Mouse (Mus musculus): Measurements from ENCODE around the gene Islr2. TPM values are rescaled to one million over a fixed set of nuclear protein-coding genes. Genes with fewer than 3 reads are reported as not detected.

Gene Islr2
- polyA plus RNA-seq, 1 experiment: not detected

- no peaks in the 10 kb centered on the region for H3K4me1 ChIP-seq (ENCODE audit: control insufficient read depth, insufficient read depth, low read length)
- TF ChIP-seq POLR2A (IDR thresholded peaks at IDR 0.05; ENCODE audit: borderline replicate concordance, control insufficient read depth, low read depth, low read length) (no peak), CTCF (IDR thresholded peaks at IDR 0.05; ENCODE audit: control insufficient read depth, insufficient read depth, low read length) (no peak)
- no peak overlapping the region for H3K4me3 ChIP-seq (replicated peaks; ENCODE audit: control insufficient read depth, low read depth, low read length)
- H3K27ac ChIP-seq (ENCODE audit: control insufficient read depth, insufficient read depth, low read depth, low read length, poor library complexity): no peak overlapping the region; the same call in 1 of the 2 replicates
- WGBS: 25% methylated on average over 7 of the region's 7 CpGs
These were observed 45.4 kb downstream of the Islr2 start for GRCm38 (mm10) chr9:58158541-58159311.

- TF ChIP-seq POLR2A (IDR thresholded peaks at IDR 0.05; ENCODE audit: borderline replicate concordance, control insufficient read depth, low read depth, low read length): no peak
- TF ChIP-seq CTCF (IDR thresholded peaks at IDR 0.05; ENCODE audit: control insufficient read depth, insufficient read depth, low read length): no peak
- Histone ChIP-seq H3K4me3 (replicated peaks; ENCODE audit: control insufficient read depth, low read depth, low read length) (peak overlapping the region; percentile 11), H3K4me1 (ENCODE audit: control insufficient read depth, insufficient read depth, low read length) (no peaks in the 10 kb centered on the region), H3K27ac (ENCODE audit: control insufficient read depth, insufficient read depth, low read depth, low read length, poor library complexity) (no peak overlapping the region; the same call in 1 of the 2 replicates)
- 84% methylated on average over 13 of the region's 13 CpGs for WGBS
These were observed 46.3 kb downstream of the Islr2 start for GRCm38 (mm10) chr9:58157838-58158237.

GRCm38 (mm10) chr9:58156819-58157560 is 47.1 kb downstream of the Islr2 start:
- 82% methylated on average over 22 of the region's 22 CpGs for WGBS
- H3K4me1 ChIP-seq (ENCODE audit: control insufficient read depth, insufficient read depth, low read length): no peaks in the 10 kb centered on the region
- TF ChIP-seq POLR2A (IDR thresholded peaks at IDR 0.05; ENCODE audit: borderline replicate concordance, control insufficient read depth, low read depth, low read length): no peak
- TF ChIP-seq CTCF (IDR thresholded peaks at IDR 0.05; ENCODE audit: control insufficient read depth, insufficient read depth, low read length): no peak
- H3K4me3 ChIP-seq (replicated peaks; ENCODE audit: control insufficient read depth, low read depth, low read length): no peak overlapping the region
- no peak overlapping the region for H3K27ac ChIP-seq (ENCODE audit: control insufficient read depth, insufficient read depth, low read depth, low read length, poor library complexity)

GRCm38 (mm10) chr9:58155366-58155765 is 48.8 kb downstream of the Islr2 start:
- WGBS: 63% methylated on average over 3 of the region's 3 CpGs
- no peaks in the 10 kb centered on the region for H3K4me1 ChIP-seq (ENCODE audit: control insufficient read depth, insufficient read depth, low read length)
- H3K27ac ChIP-seq (ENCODE audit: control insufficient read depth, insufficient read depth, low read depth, low read length, poor library complexity): no peak overlapping the region
- no peak for TF ChIP-seq POLR2A (IDR thresholded peaks at IDR 0.05; ENCODE audit: borderline replicate concordance, control insufficient read depth, low read depth, low read length)
- TF ChIP-seq CTCF (IDR thresholded peaks at IDR 0.05; ENCODE audit: control insufficient read depth, insufficient read depth, low read length): no peak
- H3K4me3 ChIP-seq (replicated peaks; ENCODE audit: control insufficient read depth, low read depth, low read length): no peak overlapping the region

- TF ChIP-seq POLR2A (IDR thresholded peaks at IDR 0.05; ENCODE audit: borderline replicate concordance, control insufficient read depth, low read depth, low read length): no peak
- TF ChIP-seq CTCF (IDR thresholded peaks at IDR 0.05; ENCODE audit: control insufficient read depth, insufficient read depth, low read length): no peak
- no peaks in the 10 kb centered on the region for H3K4me1 ChIP-seq (ENCODE audit: control insufficient read depth, insufficient read depth, low read length)
- 86% methylated on average over 3 of the region's 3 CpGs for WGBS
These were observed 51.0 kb downstream of the Islr2 start for GRCm38 (mm10) chr9:58153095-58153494.

GRCm38 (mm10) chr9:58150733-58151361 is 53.3 kb downstream of the Islr2 start:
- TF ChIP-seq POLR2A (IDR thresholded peaks at IDR 0.05; ENCODE audit: borderline replicate concordance, control insufficient read depth, low read depth, low read length) (no peak), CTCF (IDR thresholded peaks at IDR 0.05; ENCODE audit: control insufficient read depth, insufficient read depth, low read length) (no peak)
- H3K27ac ChIP-seq (ENCODE audit: control insufficient read depth, insufficient read depth, low read depth, low read length, poor library complexity): no peak overlapping the region
- H3K4me1 ChIP-seq (ENCODE audit: control insufficient read depth, insufficient read depth, low read length): no peaks in the 10 kb centered on the region
- H3K4me3 ChIP-seq (replicated peaks; ENCODE audit: control insufficient read depth, low read depth, low read length): no peak overlapping the region
- WGBS: 69% methylated on average over 4 of the region's 4 CpGs

More at GRCm38 (mm10) chr9:58153095-58153494, 51.0 kb downstream of the Islr2 start:
- no peak overlapping the region for H3K27ac ChIP-seq (ENCODE audit: control insufficient read depth, insufficient read depth, low read depth, low read length, poor library complexity)
- no peak overlapping the region for H3K4me3 ChIP-seq (replicated peaks; ENCODE audit: control insufficient read depth, low read depth, low read length)

GRCm38 (mm10) chr9:58148806-58149205 is 55.3 kb downstream of the Islr2 start:
- Histone ChIP-seq H3K4me3 (replicated peaks; ENCODE audit: control insufficient read depth, low read depth, low read length) (no peak overlapping the region), H3K4me1 (ENCODE audit: control insufficient read depth, insufficient read depth, low read length) (no peaks in the 10 kb centered on the region), H3K27ac (ENCODE audit: control insufficient read depth, insufficient read depth, low read depth, low read length, poor library complexity) (no peak overlapping the region)
- no peak for TF ChIP-seq POLR2A (IDR thresholded peaks at IDR 0.05; ENCODE audit: borderline replicate concordance, control insufficient read depth, low read depth, low read length)
- TF ChIP-seq CTCF (IDR thresholded peaks at IDR 0.05; ENCODE audit: control insufficient read depth, insufficient read depth, low read length): no peak
- 58% methylated on average over 2 of the region's 2 CpGs for WGBS

Other genes starting within 250 kb of the Islr2 start
- 0.86 and 1.6 TPM in 2 replicates for gene Cyp11a1, start 197.9 kb downstream of the Islr2 start, polyA plus RNA-seq (2011; ENCODE audit: insufficient read depth, insufficient read length, low replicate concordance, missing spikeins)
- gene Stra6, start 140.5 kb downstream of the Islr2 start, polyA plus RNA-seq (2011; ENCODE audit: insufficient read depth, insufficient read length, low replicate concordance, missing spikeins): not detected in 2 replicates
- gene Ccdc33, start 85.5 kb downstream of the Islr2 start, polyA plus RNA-seq (2011; ENCODE audit: insufficient read depth, insufficient read length, low replicate concordance, missing spikeins): not detected in 2 replicates
- gene Islr, start within 50 bp of the Islr2 start, polyA plus RNA-seq (2011; ENCODE audit: insufficient read depth, insufficient read length, low replicate concordance, missing spikeins): 4.2 and 6.3 TPM in 2 replicates
- 48.3 and 92.4 TPM in 2 replicates for gene Pml, start 45.5 kb upstream of the Islr2 start, polyA plus RNA-seq (2011; ENCODE audit: insufficient read depth, insufficient read length, low replicate concordance, missing spikeins)
- gene Stoml1, start 48.8 kb upstream of the Islr2 start, polyA plus RNA-seq (2011; ENCODE audit: insufficient read depth, insufficient read length, low replicate concordance, missing spikeins): 14.4 and 24.5 TPM in 2 replicates
- gene Loxl1, start 108.9 kb upstream of the Islr2 start, polyA plus RNA-seq (2011; ENCODE audit: insufficient read depth, insufficient read length, low replicate concordance, missing spikeins): 4.0 and 5.2 TPM in 2 replicates
- not detected in 2 replicates for gene Tbc1d21, start 166.1 kb upstream of the Islr2 start, polyA plus RNA-seq (2011; ENCODE audit: insufficient read depth, insufficient read length, low replicate concordance, missing spikeins)